Mouse (Mus musculus) lung, postnatal 0 days (tissue): Measurements from ENCODE around the gene Sapcd2.
A peak's percentile ranks its signal among the peaks of the same experiment; 100 is the strongest.
"Not testable (repeated sequence)": the region's sequence is repeated elsewhere in the genome, so short reads cannot be mapped to it uniquely, and the experiment has no call there.

ENCODE experiments used
- CTCF ChIP-seq: IDR thresholded peaks from 2 replicates; pipeline ENCODE4 v1.5.1; 2016; ENCODE audit warnings: antibody characterized with exemption, mild to moderate bottlenecking
- EP300 ChIP-seq: IDR thresholded peaks from 2 replicates; pipeline ENCODE4 v1.6.1; 2016; ENCODE audit warnings: antibody characterized with exemption, mild to moderate bottlenecking, control low read depth

GRCm38 (mm10) chr2:25413436-25413835 is 41.3 kb downstream of the Sapcd2 start:
- 0 out of 2 replicates have a peak, but pooled peaks have one; percentile 18 for TF ChIP-seq CTCF
- not testable (repeated sequence) for TF ChIP-seq EP300
